Mouse (Mus musculus) forebrain, embryonic 14.5 days (tissue): ENCODE data around the gene Dok7. TPM values are rescaled to one million over a fixed set of nuclear protein-coding genes. Genes with fewer than 3 reads are reported as not detected.

Source experiments
- ATAC-seq: fragments of 200-750 bp; cut with Nextera tagmentation; 2 replicates; pipeline ENCODE4 v1.8.0; 2017; ENCODE audit warnings: mild to moderate bottlenecking, moderate library complexity
- DNase-seq: peaks from one replicate; pipeline ENCODE4 v3.0.0-alpha.2; 2015; ENCODE audit warnings: low spot score
- H3K27ac ChIP-seq: fragments of 300-500 bp; sonication (generic); 2 replicates; pipeline ENCODE4 v1.5.1; 2014; ENCODE audit warnings: low read depth, mild to moderate bottlenecking, control low read depth, low read length, moderate library complexity
- H3K27me3 ChIP-seq: fragments of 300-500 bp; sonication (generic); replicated peaks from 2 replicates; pipeline ENCODE4 v1.6.1; 2014; ENCODE audit warnings: low read length, control low read depth, mixed read lengths; ENCODE audit not compliant: control insufficient read depth, insufficient read depth
- H3K36me3 ChIP-seq: fragments of 300-500 bp; sonication (generic); 2 replicates; pipeline ENCODE4 v1.6.1; 2014; ENCODE audit warnings: low read length, control low read depth; ENCODE audit not compliant: control insufficient read depth, insufficient read depth
- H3K4me1 ChIP-seq: fragments of 300-500 bp; sonication (generic); 2 replicates; pipeline ENCODE4 v1.6.1; 2014; ENCODE audit warnings: antibody characterized with exemption, low read length, control low read depth; ENCODE audit not compliant: control insufficient read depth, insufficient read depth
- H3K4me2 ChIP-seq: fragments of 300-500 bp; sonication (generic); 2 replicates; pipeline ENCODE4 v1.6.1; 2014; ENCODE audit warnings: mild to moderate bottlenecking, control low read depth, low read length
- H3K4me3 ChIP-seq: fragments of 300-500 bp; sonication (generic); 2 replicates; pipeline ENCODE4 v1.5.1; 2014; ENCODE audit warnings: low read depth, low read length, control low read depth
- H3K9ac ChIP-seq: fragments of 300-500 bp; sonication (generic); 2 replicates; pipeline ENCODE4 v1.6.1; 2014; ENCODE audit warnings: mild to moderate bottlenecking, low read length, control low read depth, moderate library complexity
- H3K9me3 ChIP-seq: fragments of 300-500 bp; sonication (generic); replicated peaks from 2 replicates; pipeline ENCODE4 v1.6.1; 2016; ENCODE audit warnings: low read length, control low read depth, mixed read lengths; ENCODE audit not compliant: control insufficient read depth
- WGBS: fragments of 180-500 bp; shearing (Covaris S2); extraction: QIAGEN DNeasy Blood & Tissue Kit; methylation state at CpG from one replicate; pipeline ENCODE4 v1.1.7; 2014; 5-methylcytosine and 5-hydroxymethylcytosine counted together
- polyA plus RNA-seq: library from polyadenylated mRNA; unstranded; fragments of >200 nt; fragmentation: Nextera tagmentation; extraction: Ambion mirVana; gene quantifications from 2 replicates; pipeline ENCODE4 v1.2.1, GENCODE M21; 2014

The Dok7 gene
- polyA plus RNA-seq: 2.7 and 3.2 TPM in 2 replicates

GRCm38 (mm10) chr5:35056604-35057432 is at the start of gene Dok7:
TSS of gene Dok7 (plus strand) at chr5:35056766.
- WGBS: under 1% methylated on average over 60 of the region's 74 CpGs
- H3K4me3 ChIP-seq: peak within 1 kb of the TSS; percentile 52
- 0 out of 2 replicates have a peak, but pooled peaks cover 5% of the 10 kb centered on the region for H3K27me3 ChIP-seq
- H3K4me1 ChIP-seq: peaks cover 7% of the 10 kb centered on the region; the same call in 1 of the 2 replicates
- H3K27ac ChIP-seq: no peak within 1 kb of the TSS
- H3K9ac ChIP-seq: peak within 1 kb of the TSS; percentile 78
- DNase-seq (peak; percentile 56), ATAC-seq (peak; percentile 66)
- peak within 1 kb of the TSS; percentile 92 for H3K4me2 ChIP-seq
- H3K36me3 ChIP-seq: no peaks in the 10 kb centered on the region
- no peaks in the 10 kb centered on the region for H3K9me3 ChIP-seq

- no peak overlapping the region for H3K4me3 ChIP-seq
- H3K27ac ChIP-seq: no peak overlapping the region
- no peaks in the 10 kb centered on the region for H3K9me3 ChIP-seq
- DNase-seq (no peak), ATAC-seq (no peak)
- 0 out of 2 replicates have a peak, but pooled peaks cover 11% of the 10 kb centered on the region for H3K36me3 ChIP-seq
- no peaks in the 10 kb centered on the region for H3K27me3 ChIP-seq
- H3K9ac ChIP-seq: no peak overlapping the region
- 98% methylated on average over 4 of the region's 4 CpGs for WGBS
- H3K4me2 ChIP-seq: no peak overlapping the region
- H3K4me1 ChIP-seq: no peaks in the 10 kb centered on the region
These were observed 47.4 kb upstream of the Dok7 start for GRCm38 (mm10) chr5:35009163-35009562.

- H3K4me1 ChIP-seq: no peaks in the 10 kb centered on the region
- 0 out of 2 replicates have a peak, but pooled peaks cover 7% of the 10 kb centered on the region for H3K36me3 ChIP-seq
- H3K4me3 ChIP-seq: no peak overlapping the region
- 84% methylated on average over 5 of the region's 5 CpGs for WGBS
- H3K9me3 ChIP-seq: no peaks in the 10 kb centered on the region
- ATAC-seq (no peak), DNase-seq (no peak)
- no peak overlapping the region for H3K9ac ChIP-seq
- H3K27me3 ChIP-seq: no peaks in the 10 kb centered on the region
- H3K4me2 ChIP-seq: no peak overlapping the region
- peak overlapping the region; percentile 9; the same call in 1 of the 2 replicates for H3K27ac ChIP-seq
These were observed 45.9 kb upstream of the Dok7 start for GRCm38 (mm10) chr5:35010656-35011055.

DNA sequence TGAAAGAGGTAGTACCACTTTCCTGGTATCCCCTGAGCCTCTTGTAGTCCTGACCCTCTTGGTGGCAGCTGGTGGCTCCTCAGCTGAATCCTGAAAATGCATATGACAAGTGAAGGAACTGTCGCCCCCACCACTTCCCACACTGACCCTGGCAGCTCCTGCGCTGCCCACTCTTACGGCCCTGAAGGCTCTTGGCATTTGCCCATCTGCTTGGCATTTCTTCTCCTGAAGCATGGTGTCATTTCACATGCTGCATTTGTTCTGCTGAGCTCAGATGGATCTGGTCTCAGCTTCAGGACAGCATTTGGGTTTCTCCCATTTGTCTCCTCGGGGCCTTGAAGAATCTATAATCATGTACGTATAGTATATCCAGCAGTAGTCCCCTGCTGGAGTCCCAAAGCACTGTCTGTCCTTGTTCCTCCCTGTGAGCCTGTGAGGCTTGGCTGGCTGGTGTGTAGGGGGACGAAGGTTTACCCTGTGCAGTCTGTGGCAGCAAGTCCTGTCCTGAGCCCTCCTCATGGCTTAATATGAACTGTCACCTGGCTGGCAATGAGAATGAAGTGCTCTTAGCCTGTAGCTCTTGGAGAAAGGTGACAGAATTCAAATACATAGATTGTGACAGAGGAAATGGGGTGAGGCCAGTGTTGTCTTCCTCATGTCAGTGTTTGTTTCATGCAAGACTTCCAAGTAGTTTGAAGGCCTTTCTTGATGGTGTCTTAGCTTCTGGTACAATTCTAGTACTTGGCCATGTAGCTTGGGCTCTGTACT is 45.2 kb upstream of the Dok7 start:
- 95% methylated on average over 6 of the region's 6 CpGs for WGBS

GRCm38 (mm10) chr5:35014036-35014435 is 42.5 kb upstream of the Dok7 start:
- Histone ChIP-seq H3K9me3 (no peaks in the 10 kb centered on the region), H3K4me3 (no peak overlapping the region), H3K9ac (no peak overlapping the region), H3K36me3 (no peaks in the 10 kb centered on the region), H3K4me1 (no peaks in the 10 kb centered on the region), H3K27me3 (no peaks in the 10 kb centered on the region), H3K4me2 (no peak overlapping the region), H3K27ac (peak overlapping the region; percentile 48)
- ATAC-seq (peak; percentile 62; the same call in 1 of the 2 replicates), DNase-seq (peak; percentile 40)
- 42% methylated on average over 6 of the region's 6 CpGs for WGBS

More for the DNA sequence above, 45.2 kb upstream of the Dok7 start:
- Histone ChIP-seq H3K27ac (no peak overlapping the region), H3K4me2 (no peak overlapping the region), H3K4me1 (no peaks in the 10 kb centered on the region), H3K36me3 (0 out of 2 replicates have a peak, but pooled peaks cover 4% of the 10 kb centered on the region), H3K9me3 (no peaks in the 10 kb centered on the region), H3K9ac (no peak overlapping the region), H3K4me3 (no peak overlapping the region), H3K27me3 (no peaks in the 10 kb centered on the region)
- ATAC-seq (no peak), DNase-seq (no peak)

DNA sequence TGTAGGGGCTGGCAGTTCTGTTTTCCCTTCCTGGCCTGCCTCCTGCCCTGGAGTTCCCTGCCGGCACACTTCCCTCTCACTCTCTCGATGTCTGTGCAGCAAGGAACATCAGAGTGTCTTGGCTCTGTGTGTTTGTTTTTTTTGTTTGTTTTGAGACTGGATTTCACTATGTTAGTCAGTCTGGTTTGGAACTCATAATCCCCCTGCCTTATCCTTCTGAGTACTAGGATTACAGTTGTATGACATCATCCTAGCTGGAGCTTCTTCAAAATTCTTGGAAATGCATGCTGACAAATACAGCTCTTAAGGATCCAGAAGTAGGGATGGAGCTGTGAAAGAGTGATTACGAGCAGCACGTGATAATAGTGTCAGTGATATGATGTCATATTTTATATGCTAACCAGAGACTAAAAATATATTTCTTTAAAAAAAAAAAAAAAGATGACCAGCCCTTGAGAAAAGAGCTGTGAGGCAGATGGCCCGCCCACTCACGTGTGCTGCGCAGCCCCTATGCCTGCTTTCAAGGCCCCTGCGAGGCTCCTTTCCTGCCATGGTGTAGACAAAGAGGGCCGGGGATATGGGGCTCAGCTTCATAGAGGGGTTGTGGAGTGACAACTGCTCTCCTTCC is 36.8 kb upstream of the Dok7 start:
- H3K27me3 ChIP-seq: no peaks in the 10 kb centered on the region
- ATAC-seq (no peak), DNase-seq (no peak)
- WGBS: 82% methylated on average over 9 of the region's 9 CpGs
- peaks cover 33% of the 10 kb centered on the region; the same call in 1 of the 2 replicates for H3K36me3 ChIP-seq
- no peak overlapping the region for H3K4me3 ChIP-seq
- no peaks in the 10 kb centered on the region for H3K4me1 ChIP-seq
- no peaks in the 10 kb centered on the region for H3K9me3 ChIP-seq
- H3K9ac ChIP-seq: 0 out of 2 replicates have a peak overlapping the region, but pooled peaks have one; percentile 7
- H3K4me2 ChIP-seq: no peak overlapping the region
- 0 out of 2 replicates have a peak overlapping the region, but pooled peaks have one; percentile 18 for H3K27ac ChIP-seq

DNA sequence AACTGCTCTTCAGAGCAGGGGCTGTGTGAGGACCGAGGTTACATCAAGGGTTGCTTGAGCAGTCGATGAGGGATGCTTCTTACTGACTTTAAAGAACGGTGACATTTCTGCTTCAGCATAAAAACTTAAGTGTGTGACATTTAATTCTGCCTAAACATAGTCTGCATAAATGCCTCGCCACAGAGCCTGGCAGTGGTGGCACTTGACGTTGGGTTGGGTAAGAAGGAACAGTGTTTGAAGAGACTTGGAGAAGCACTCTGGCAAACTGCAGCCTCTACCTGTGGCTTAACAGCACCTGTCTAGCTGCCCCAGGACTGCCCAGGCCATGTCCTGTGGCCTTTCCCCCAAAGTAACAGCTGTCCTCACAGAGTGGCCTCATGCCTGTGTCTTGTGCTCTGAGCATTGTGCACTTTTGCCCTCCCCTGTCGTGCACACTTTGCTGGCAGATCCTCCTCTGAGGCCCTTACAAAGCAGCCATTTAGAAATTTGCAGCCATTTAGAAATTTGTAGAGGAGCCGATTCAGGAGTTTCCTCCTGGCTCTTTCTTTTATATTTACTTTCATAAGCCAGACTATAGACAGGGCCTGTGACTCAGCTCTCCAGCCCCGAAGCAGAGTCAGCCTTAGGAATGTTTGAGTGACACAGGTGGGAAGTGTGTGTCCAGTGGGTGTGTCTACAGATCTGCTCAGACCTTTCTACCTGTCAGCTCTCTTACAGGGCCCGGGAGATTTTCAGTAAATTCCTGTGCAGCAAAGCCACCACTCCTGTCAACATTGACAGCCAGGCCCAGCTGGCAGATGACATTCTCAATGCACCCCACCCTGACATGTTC is 35.9 kb upstream of the Dok7 start:
- Histone ChIP-seq H3K4me3 (no peak overlapping the region), H3K4me1 (no peaks in the 10 kb centered on the region), H3K9ac (no peak overlapping the region), H3K4me2 (no peak overlapping the region), H3K27me3 (no peaks in the 10 kb centered on the region), H3K9me3 (no peaks in the 10 kb centered on the region), H3K36me3 (peaks cover 41% of the 10 kb centered on the region; the same call in 1 of the 2 replicates), H3K27ac (0 out of 2 replicates have a peak overlapping the region, but pooled peaks have one; percentile 17)
- WGBS: 84% methylated on average over 9 of the region's 9 CpGs
- ATAC-seq (no peak), DNase-seq (no peak)

DNA sequence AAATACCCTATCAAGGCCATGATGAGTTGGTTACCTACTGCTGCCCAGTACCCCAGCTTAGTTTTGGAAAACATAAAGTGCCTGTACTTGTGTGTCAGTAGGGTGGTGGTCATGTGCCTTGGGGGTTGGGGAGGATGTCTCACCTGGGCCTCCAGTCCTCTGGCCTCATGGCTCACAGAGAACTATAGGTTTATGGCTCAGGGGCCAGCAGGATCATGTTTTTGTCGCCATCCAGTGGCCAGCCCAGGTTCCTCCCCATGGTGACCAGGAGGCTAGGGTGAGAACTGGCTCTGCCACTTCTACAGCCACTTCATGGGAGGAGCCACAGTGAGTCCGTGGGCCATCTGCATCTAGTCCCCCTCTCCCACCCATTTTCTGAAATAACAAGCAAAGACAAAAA is 31.6 kb upstream of the Dok7 start:
- no peak overlapping the region for H3K9ac ChIP-seq
- 26% methylated on average over 2 of the region's 2 CpGs for WGBS

More for the DNA sequence above, 31.6 kb upstream of the Dok7 start:
- H3K27me3 ChIP-seq: no peaks in the 10 kb centered on the region
- no peak overlapping the region for H3K4me2 ChIP-seq
- H3K4me3 ChIP-seq: no peak overlapping the region
- H3K36me3 ChIP-seq: peaks cover 82% of the 10 kb centered on the region
- H3K27ac ChIP-seq: no peak overlapping the region
- ATAC-seq: 0 out of 2 replicates have a peak, but pooled peaks have one; percentile 40
- no peaks in the 10 kb centered on the region for H3K4me1 ChIP-seq
- H3K9me3 ChIP-seq: no peaks in the 10 kb centered on the region
- peak; percentile 39 for DNase-seq
